Mouse (Mus musculus): Measurements from ENCODE around the gene Fah. TPM values are rescaled to one million over a fixed set of nuclear protein-coding genes. Genes with fewer than 3 reads are reported as not detected.

Gene Fah
- polyA plus RNA-seq, 1 experiment from 2014 or later = 4.4 TPM

DNA sequence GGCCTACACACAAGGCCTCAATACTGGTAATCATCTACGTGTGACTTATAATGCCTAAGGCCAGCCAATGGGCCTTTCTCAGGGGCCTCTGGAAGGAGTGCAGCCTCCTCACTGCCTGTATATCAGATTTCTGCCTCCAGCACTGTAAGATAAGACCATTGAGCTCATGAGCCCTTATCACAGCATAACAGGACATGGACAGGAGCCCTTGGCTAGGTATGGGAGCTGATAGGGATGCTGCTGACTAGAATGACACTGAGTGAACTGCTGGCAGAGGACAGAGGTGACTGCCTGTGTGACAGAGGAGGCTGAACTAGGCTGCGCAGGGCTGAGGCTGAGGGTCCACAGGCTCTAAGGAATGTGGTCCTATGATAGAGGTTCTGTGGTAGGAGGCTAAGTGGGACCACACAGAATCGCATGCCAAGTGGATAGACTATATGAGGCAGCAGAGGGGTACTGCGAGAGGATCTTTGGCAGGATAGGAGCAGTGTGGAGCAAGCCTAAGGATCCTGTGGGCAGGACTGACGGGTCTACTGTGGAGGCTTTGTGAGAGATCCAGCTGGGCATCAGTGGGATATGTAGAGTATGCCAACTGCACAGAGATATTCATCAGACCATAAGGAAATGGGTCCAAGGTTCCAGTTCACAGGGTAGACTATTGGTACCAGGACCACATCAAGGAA lies 19.3 kb downstream of the Fah start:
- H3K4me3 ChIP-seq = no peak overlapping the region
- H3K4me1 ChIP-seq (replicated peaks) = peaks cover 7% of the 10 kb centered on the region; the same call in 1 of the 2 replicates
- no peaks in the 10 kb centered on the region for H3K9me3 ChIP-seq
- no peaks in the 10 kb centered on the region for H3K36me3 ChIP-seq
- no peaks in the 10 kb centered on the region for H3K27me3 ChIP-seq (ENCODE audit: insufficient read depth, poor library complexity, severe bottlenecking)
- WGBS = 86% methylated on average over 5 of the region's 5 CpGs
- H3K27ac ChIP-seq = no peak overlapping the region
- DNase-seq (ENCODE audit: low spot score) = no peak

DNA sequence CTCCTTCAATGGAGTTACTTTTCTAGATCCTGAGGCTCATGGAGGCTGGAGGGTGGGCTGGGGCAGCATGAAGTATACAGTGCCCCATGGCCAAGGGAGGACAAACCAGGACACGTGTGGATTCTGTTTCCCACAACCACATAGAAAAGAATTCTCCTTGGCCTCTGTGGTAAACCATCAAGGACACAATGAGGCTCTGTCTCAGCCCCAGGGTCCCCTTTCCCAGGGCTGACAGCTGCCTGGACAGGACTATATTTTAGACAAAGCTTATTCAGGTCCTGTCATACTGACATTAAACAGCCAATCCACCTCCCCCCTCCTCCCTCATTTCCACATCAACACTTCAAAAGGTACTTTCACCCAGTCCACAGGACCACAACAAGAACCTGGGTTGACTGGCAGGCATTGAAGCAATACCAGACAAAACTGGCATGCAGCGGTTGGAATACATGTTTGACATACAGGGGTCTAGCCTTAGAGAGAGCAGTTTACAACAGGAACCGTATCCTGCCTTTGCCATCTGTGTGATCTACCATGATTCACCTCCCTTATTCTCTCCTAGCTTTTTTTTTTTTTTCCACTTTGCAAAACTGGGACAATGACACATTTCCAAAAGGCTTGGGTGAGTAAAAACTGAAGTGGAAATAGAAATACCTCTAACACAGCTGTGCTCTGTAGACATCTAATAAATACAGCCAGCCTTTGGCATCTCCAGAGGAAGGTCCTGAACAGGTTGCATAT lies 20.0 kb downstream of the Fah start:
- peaks cover 7% of the 10 kb centered on the region; the same call in 1 of the 2 replicates for H3K4me1 ChIP-seq (replicated peaks)
- no peak overlapping the region for H3K4me3 ChIP-seq
- H3K27me3 ChIP-seq (ENCODE audit: insufficient read depth, poor library complexity, severe bottlenecking) = no peaks in the 10 kb centered on the region
- DNase-seq (ENCODE audit: low spot score) = no peak
- no peak overlapping the region for H3K27ac ChIP-seq
- WGBS = 69% methylated on average over 3 of the region's 3 CpGs
- no peaks in the 10 kb centered on the region for H3K36me3 ChIP-seq
- H3K9me3 ChIP-seq = no peaks in the 10 kb centered on the region

DNA sequence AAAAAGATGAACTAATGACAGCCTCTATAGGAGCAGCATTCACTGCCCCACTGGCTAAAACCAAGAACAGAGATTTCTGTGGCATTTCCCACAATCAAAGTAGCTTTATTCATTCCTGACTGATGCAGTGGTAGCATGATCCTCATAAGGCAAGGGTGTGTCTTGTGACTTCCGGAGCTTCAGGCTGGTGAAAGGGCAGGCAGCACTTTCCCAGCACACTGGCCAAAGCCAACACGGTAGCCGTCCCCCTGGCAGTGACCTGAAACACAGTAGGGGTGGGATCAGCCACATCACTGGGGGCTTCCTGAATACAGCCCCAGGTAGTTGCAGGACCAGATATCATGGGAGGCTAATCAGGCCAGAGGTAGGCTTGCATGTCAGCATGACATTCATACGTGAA lies 21.4 kb downstream of the Fah start:
- Histone ChIP-seq H3K27me3 (ENCODE audit: insufficient read depth, poor library complexity, severe bottlenecking) (no peaks in the 10 kb centered on the region), H3K4me3 (no peak overlapping the region), H3K27ac (no peak overlapping the region), H3K4me1 (replicated peaks) (peaks cover 7% of the 10 kb centered on the region; the same call in 1 of the 2 replicates), H3K36me3 (no peaks in the 10 kb centered on the region), H3K9me3 (no peaks in the 10 kb centered on the region)
- DNase-seq (ENCODE audit: low spot score) = no peak
- 92% methylated on average over 4 of the region's 4 CpGs for WGBS

DNA sequence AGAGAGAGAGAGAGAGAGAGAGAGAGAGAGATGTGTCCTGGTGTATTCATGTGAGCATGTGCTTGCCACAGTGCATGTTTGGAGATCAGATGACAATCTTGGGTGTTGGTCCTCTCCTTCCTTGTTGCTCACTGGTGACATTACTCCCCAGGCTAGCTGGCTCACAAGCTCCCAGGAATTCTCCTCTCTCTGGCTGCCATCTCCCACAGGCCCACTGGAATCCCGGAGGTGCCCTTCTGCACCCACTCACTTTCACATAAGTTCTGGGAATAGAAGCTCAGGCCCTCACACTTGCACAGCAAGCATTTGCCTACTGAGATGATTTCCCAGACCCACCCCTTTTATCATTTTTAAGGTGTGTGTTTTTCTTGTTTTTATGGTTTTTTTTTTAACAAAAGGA lies 26.8 kb downstream of the Fah start:
- Histone ChIP-seq H3K4me3 (no peak overlapping the region), H3K36me3 (no peaks in the 10 kb centered on the region), H3K27me3 (ENCODE audit: insufficient read depth, poor library complexity, severe bottlenecking) (no peaks in the 10 kb centered on the region), H3K4me1 (replicated peaks) (0 out of 2 replicates have a peak, but pooled peaks cover 3% of the 10 kb centered on the region), H3K9me3 (no peaks in the 10 kb centered on the region), H3K27ac (no peak overlapping the region)
- DNase-seq (ENCODE audit: low spot score) = no peak
- WGBS = 97% methylated on average over 1 of the region's 1 CpGs

DNA sequence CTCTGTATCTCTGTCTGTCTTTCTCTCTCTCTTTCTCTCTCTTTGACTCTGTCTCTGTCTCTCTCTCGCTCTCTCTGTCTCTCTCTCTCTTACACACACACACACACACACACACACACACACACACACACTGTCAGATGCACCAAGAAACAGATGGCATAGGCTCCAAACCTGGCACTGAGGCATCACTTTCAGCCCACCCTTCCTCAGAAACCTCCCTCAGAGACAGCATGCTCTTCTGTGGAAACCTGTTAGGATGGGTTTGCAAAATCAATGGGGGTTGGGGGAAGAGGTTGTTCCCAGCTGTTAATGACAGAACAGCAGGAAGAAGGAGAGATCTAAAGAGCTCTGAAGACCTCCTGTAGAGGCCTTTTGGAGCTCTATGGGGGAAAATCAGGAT lies 27.7 kb downstream of the Fah start:
- Histone ChIP-seq H3K27ac (no peak overlapping the region), H3K27me3 (ENCODE audit: insufficient read depth, poor library complexity, severe bottlenecking) (no peaks in the 10 kb centered on the region), H3K9me3 (no peaks in the 10 kb centered on the region), H3K4me3 (no peak overlapping the region), H3K4me1 (replicated peaks) (0 out of 2 replicates have a peak, but pooled peaks cover 3% of the 10 kb centered on the region), H3K36me3 (no peaks in the 10 kb centered on the region)
- 85% methylated on average over 1 of the region's 1 CpGs for WGBS
- no peak for DNase-seq (ENCODE audit: low spot score)

DNA sequence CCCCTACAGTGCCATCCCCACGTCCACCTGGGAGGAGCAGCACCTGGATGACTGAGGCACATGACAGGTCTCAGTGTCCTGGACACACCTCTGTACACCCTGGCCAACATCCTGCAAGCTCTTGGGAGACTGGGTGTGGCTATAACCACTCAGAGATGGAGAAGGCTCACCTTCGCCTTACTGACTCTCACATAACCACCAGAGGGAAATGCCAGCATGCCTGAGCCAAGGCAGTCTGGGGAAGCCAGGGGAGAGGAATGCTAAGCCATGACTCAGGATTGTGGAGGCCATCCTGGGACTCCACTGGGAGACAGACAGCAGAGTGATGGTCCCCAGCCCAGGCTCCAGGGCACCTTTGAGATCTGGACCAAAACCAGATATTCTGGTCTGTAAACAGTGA lies 29.5 kb downstream of the Fah start:
- Histone ChIP-seq H3K36me3 (no peaks in the 10 kb centered on the region), H3K4me3 (no peak overlapping the region), H3K4me1 (replicated peaks) (0 out of 2 replicates have a peak, but pooled peaks cover 3% of the 10 kb centered on the region), H3K27me3 (ENCODE audit: insufficient read depth, poor library complexity, severe bottlenecking) (no peaks in the 10 kb centered on the region), H3K27ac (no peak overlapping the region), H3K9me3 (no peaks in the 10 kb centered on the region)
- WGBS = 85% methylated on average over 2 of the region's 2 CpGs
- no peak for DNase-seq (ENCODE audit: low spot score)

DNA sequence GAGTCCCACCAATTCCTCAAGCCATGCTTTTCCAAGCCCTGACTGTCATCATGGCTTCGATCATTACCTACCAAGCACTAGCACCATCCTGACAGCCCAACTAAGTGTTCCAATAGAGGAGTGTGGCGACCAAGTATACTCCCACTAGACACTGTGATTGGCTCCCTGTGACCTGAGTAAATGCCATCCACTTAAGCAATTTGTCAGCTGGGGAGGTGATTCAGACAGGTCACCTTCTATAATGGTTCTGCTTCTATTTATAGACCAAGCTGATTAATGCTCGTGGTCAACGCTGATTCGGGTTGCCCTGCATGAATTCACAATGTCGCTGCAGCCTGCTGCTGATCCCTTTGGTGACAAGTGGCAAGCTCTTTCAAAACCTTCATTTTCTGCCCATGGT lies 40.3 kb downstream of the Fah start:
- no peaks in the 10 kb centered on the region for H3K4me1 ChIP-seq (replicated peaks)
- no peaks in the 10 kb centered on the region for H3K27me3 ChIP-seq (ENCODE audit: insufficient read depth, poor library complexity, severe bottlenecking)
- no peaks in the 10 kb centered on the region for H3K36me3 ChIP-seq
- no peaks in the 10 kb centered on the region for H3K9me3 ChIP-seq
- DNase-seq (ENCODE audit: low spot score) = no peak
- H3K4me3 ChIP-seq = no peak overlapping the region
- 83% methylated on average over 6 of the region's 6 CpGs for WGBS
- H3K27ac ChIP-seq = no peak overlapping the region

DNA sequence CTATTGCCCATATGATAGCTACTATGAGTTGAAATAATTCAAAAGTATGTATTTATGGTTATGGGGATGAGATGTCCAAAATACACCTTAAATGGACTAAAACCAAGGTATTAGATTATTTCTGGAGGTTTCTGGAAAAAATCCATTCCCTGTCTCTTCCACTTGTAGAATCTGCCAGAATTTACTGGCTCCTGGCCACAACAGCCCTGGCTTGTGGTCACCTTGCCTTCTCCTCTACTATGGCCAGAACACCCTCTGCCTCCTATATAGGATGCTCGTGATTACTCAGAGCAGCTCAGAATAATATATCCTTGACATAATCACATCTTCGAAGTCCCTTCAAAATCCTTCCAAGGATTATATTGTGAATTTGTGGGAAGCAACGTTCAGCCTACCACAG lies 42.3 kb downstream of the Fah start:
- H3K4me1 ChIP-seq (replicated peaks) = no peaks in the 10 kb centered on the region
- no peaks in the 10 kb centered on the region for H3K27me3 ChIP-seq (ENCODE audit: insufficient read depth, poor library complexity, severe bottlenecking)
- H3K27ac ChIP-seq = no peak overlapping the region
- 82% methylated on average over 3 of the region's 3 CpGs for WGBS
- H3K36me3 ChIP-seq = no peaks in the 10 kb centered on the region
- no peak for DNase-seq (ENCODE audit: low spot score)
- H3K9me3 ChIP-seq = no peaks in the 10 kb centered on the region
- H3K4me3 ChIP-seq = no peak overlapping the region

DNA sequence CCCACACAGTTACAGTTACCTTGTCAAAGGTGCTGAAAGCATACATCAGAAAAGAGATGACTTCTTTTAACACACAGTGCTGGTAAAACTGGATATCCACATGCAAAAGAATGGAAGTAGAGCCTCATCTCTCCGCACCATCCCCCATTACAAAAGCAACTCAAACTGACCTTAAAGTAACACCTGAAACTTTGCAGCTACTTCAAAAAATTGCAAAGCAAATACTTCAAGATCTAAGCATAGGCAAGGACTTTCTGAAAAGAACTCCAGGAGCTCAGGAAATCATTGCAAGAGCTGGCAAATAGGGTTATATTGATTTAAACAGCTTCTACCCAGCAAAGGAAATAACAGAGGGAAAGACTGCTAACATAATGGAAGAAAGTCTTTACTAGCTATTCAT lies 46.0 kb downstream of the Fah start:
- no peaks in the 10 kb centered on the region for H3K27me3 ChIP-seq (ENCODE audit: insufficient read depth, poor library complexity, severe bottlenecking)
- H3K9me3 ChIP-seq = no peaks in the 10 kb centered on the region
- WGBS = 93% methylated on average over 1 of the region's 1 CpGs
- no peaks in the 10 kb centered on the region for H3K4me1 ChIP-seq (replicated peaks)
- no peak overlapping the region for H3K4me3 ChIP-seq
- no peaks in the 10 kb centered on the region for H3K36me3 ChIP-seq
- no peak for DNase-seq (ENCODE audit: low spot score)
- no peak overlapping the region for H3K27ac ChIP-seq

DNA sequence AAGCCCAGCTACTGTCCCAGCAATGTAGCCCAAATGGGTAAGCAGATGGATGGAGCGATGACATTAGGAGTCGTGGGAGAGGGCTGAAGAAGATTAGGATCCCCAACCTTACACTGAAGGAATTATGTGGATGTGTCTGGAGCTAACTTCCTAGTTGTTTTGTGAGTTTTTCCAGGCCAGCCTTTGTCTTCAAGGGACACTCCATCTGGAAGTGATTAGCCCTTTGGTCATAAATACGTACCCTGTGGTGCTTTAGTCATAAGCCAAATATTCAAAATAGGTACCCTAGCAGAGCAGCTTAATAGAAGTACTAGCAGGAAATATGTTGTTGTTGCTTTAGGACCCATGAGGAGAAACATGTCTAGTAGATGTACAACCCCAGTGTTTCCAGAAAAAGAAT lies 49.2 kb downstream of the Fah start:
- H3K4me1 ChIP-seq (replicated peaks) = peaks cover 3% of the 10 kb centered on the region; the same call in 1 of the 2 replicates
- H3K27ac ChIP-seq = no peak overlapping the region
- DNase-seq (ENCODE audit: low spot score) = no peak
- H3K9me3 ChIP-seq = no peaks in the 10 kb centered on the region
- H3K27me3 ChIP-seq (ENCODE audit: insufficient read depth, poor library complexity, severe bottlenecking) = no peaks in the 10 kb centered on the region
- WGBS = 65% methylated on average over 3 of the region's 3 CpGs
- no peaks in the 10 kb centered on the region for H3K36me3 ChIP-seq
- no peak overlapping the region for H3K4me3 ChIP-seq

DNA sequence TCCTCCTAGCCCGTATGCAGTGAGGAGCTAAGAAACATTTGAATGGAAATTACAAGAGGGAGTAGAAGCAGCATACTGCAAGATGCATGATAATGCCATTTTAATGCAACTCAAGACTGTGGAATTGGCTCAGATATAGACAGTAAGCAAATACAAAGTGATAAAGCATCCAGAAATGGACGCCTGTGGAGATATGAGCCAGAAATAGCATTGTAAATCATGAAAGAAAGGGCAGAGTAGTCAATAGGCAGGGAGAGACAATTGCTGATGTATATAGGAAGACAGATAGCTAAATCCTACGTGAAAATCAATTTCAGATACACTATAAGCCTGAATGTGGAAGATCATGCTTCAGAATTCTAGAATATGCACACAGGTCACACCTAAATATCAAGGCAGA lies 51.2 kb downstream of the Fah start:
- Histone ChIP-seq H3K4me1 (replicated peaks) (peaks cover 3% of the 10 kb centered on the region; the same call in 1 of the 2 replicates), H3K27me3 (ENCODE audit: insufficient read depth, poor library complexity, severe bottlenecking) (no peaks in the 10 kb centered on the region), H3K36me3 (no peaks in the 10 kb centered on the region), H3K4me3 (no peak overlapping the region), H3K27ac (no peak overlapping the region), H3K9me3 (no peaks in the 10 kb centered on the region)
- no peak for DNase-seq (ENCODE audit: low spot score)
- WGBS = 73% methylated on average over 3 of the region's 3 CpGs

DNA sequence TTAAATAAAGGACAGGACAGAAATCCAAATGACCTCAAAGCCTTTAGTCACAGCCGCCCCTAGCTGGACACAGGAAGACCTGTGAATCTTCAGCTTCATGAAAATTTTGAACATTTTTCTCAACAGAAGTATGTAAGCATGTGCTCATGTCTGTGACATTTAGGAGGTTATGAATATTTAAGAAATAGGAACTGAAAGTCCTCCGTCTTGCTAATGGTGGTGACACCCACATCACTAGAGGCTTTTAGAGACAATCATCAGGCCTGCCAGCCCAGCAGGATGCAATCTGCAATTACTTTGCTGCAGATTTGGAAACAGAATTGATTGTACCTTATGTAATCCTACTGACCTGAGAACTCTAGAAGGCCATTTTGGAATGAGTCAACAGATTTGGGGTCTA lies 55.0 kb downstream of the Fah start:
- Histone ChIP-seq H3K27me3 (ENCODE audit: insufficient read depth, poor library complexity, severe bottlenecking) (no peaks in the 10 kb centered on the region), H3K4me1 (replicated peaks) (peaks cover 3% of the 10 kb centered on the region; the same call in 1 of the 2 replicates), H3K4me3 (no peak overlapping the region), H3K9me3 (no peaks in the 10 kb centered on the region), H3K36me3 (no peaks in the 10 kb centered on the region), H3K27ac (no peak overlapping the region)
- WGBS = 92% methylated on average over 2 of the region's 2 CpGs
- no peak for DNase-seq (ENCODE audit: low spot score)

DNA sequence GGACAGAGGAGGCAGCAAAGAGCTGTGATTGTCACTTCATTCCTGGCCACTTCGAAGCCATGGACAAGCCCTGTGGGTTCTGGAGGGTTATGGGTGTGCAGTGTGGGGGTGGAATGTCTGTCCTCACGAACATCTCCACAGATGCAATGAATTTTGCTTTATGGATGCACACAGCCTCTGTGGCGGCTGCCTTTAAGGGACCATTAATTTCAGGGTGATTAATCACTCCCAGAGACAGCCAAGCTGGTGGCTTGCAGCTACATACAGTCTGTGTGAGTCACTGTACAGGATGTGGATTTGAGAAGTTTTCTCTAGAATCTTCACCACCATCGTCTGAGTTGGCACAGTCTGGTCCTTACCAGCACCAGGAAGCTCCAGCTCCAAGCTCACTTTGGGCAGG lies 59.9 kb downstream of the Fah start:
- 85% methylated on average over 4 of the region's 4 CpGs for WGBS
- H3K4me3 ChIP-seq = no peak overlapping the region
- H3K4me1 ChIP-seq (replicated peaks) = no peaks in the 10 kb centered on the region
- no peaks in the 10 kb centered on the region for H3K9me3 ChIP-seq
- H3K36me3 ChIP-seq = no peaks in the 10 kb centered on the region
- DNase-seq (ENCODE audit: low spot score) = no peak
- H3K27ac ChIP-seq = no peak overlapping the region
- no peaks in the 10 kb centered on the region for H3K27me3 ChIP-seq (ENCODE audit: insufficient read depth, poor library complexity, severe bottlenecking)

Measured in hindbrain, embryonic 10.5 days (tissue).